Comparison of ENCODE assay signal across 10 mouse cellular contexts in genomic region chr7:44472961-44473646, GRCm38 (mm10). TPM values are rescaled to one million over a fixed set of nuclear protein-coding genes. Genes with fewer than 3 reads are reported as not detected.
DNase-seq lines count a peak whose midpoint lies in the region; ATAC-seq and TF ChIP-seq lines count a peak whose summit lies in the region.
"Had no signal": no experiment of that assay in that cellular context is flagged by ENCODE, and none has a peak within 500 bp of the region (broad histone marks: within the 10 kb centered on the region; RNA-seq: fewer than 3 reads in every experiment).

No protein-coding gene starts in this region.

- no peak overlapping the region for H3K9ac ChIP-seq in hindbrain, embryonic 12.5 days

- ATAC-seq in hindbrain, embryonic 12.5 days (ENCODE audit: low FRiP score) = no peak

- intact Hi-C loops in left cerebral cortex, adult 2 months (cut with DNase I) = no loop called here
- intact Hi-C loops in left cerebral cortex, postnatal 14 days (cut with DNase I) = no loop called here
- intact Hi-C loops in gastrocnemius, adult 2 months (cut with DNase I) = no loop called here

- no peak overlapping the region for H3K4me3 ChIP-seq in left cerebral cortex, adult 2 months
- peak overlapping the region; percentile 75 for H3K4me3 ChIP-seq in gastrocnemius, adult 2 months
- no peak overlapping the region for H3K4me3 ChIP-seq in hindbrain, embryonic 12.5 days

- H3K4me2 ChIP-seq in hindbrain, embryonic 12.5 days (replicated peaks) = no peak overlapping the region

- peak overlapping the region; percentile 83 for H3K27ac ChIP-seq in left cerebral cortex, adult 2 months
- H3K27ac ChIP-seq in gastrocnemius, adult 2 months = peak overlapping the region; percentile 90
- peak overlapping the region; percentile 66 for H3K27ac ChIP-seq in hindbrain, embryonic 12.5 days

- H3K9me3 ChIP-seq in hindbrain, embryonic 12.5 days (replicated peaks) = no peaks in the 10 kb centered on the region

- peaks cover 54% of the 10 kb centered on the region for H3K4me1 ChIP-seq in hindbrain, embryonic 12.5 days

- 63% methylated on average over 9 of the region's 9 CpGs for WGBS in hindbrain, embryonic 12.5 days

- H3K36me3 ChIP-seq in hindbrain, embryonic 12.5 days = no peaks in the 10 kb centered on the region

- peak in 1 of 2 experiments; percentile 9 for DNase-seq in left cerebral cortex, adult 2 months (ENCODE audit: extremely low spot score in 1 of 2, low spot score in 2 of 2)
- no peak for DNase-seq in left cerebral cortex, postnatal 14 days (ENCODE audit: low spot score in 2 of 2)
- DNase-seq in gastrocnemius, adult 2 months = peak; percentile 91
- peak; percentile 23 for DNase-seq in lung, postnatal 25 days (ENCODE audit: low spot score)
- DNase-seq in urinary bladder, postnatal 25 days (ENCODE audit: low spot score) = no peak
- no peak for DNase-seq in kidney, adult 9 months
- no peak for DNase-seq in adrenal gland, postnatal 4 days (ENCODE audit: low spot score in 2 of 2)

- TF ChIP-seq CTCF in left cerebral cortex, adult 2 months (IDR thresholded peaks at IDR 0.05) = no peak
- TF ChIP-seq CTCF in gastrocnemius, adult 2 months (IDR thresholded peaks at IDR 0.05) = no peak

- peaks cover 30% of the 10 kb centered on the region for H3K27me3 ChIP-seq in hindbrain, embryonic 12.5 days

RNA-seq across cellular contexts. Expression of gene Josd2, which starts 5.3 kb away (rescaled TPM):
- total RNA-seq in left cerebral cortex, adult 2 months (2021) = 10 to 100 TPM; 72.3 to 86.6 TPM
- 10 to 100 TPM; 60.6 to 63.2 TPM for total RNA-seq in left cerebral cortex, postnatal 14 days (2021)
- total RNA-seq in gastrocnemius, adult 2 months (2021) = 10 to 100 TPM; 51.0 to 57.0 TPM
- polyA plus RNA-seq in hindbrain, embryonic 12.5 days (2016; fragmentation: Nextera tagmentation; extraction: Ambion mirVana) = 60.5 and 65.1 TPM in 2 replicates
- total RNA-seq in adrenal gland, postnatal 4 days (2021) = 10 to 100 TPM; 40.3 to 48.1 TPM

RNA-seq across cellular contexts. Expression of gene Aspdh, which starts 7.9 kb away (rescaled TPM):
- 10 to 100 TPM in 1 of 2 experiments, 1 to 10 TPM in 1; 9.8 to 10.0 TPM for total RNA-seq in left cerebral cortex, adult 2 months (2021)
- total RNA-seq in left cerebral cortex, postnatal 14 days (2021) = 10 to 100 TPM; 11.2 to 13.4 TPM
- not detected for total RNA-seq in gastrocnemius, adult 2 months (2021)
- 1.3 and 3.9 TPM in 2 replicates for polyA plus RNA-seq in hindbrain, embryonic 12.5 days (2016; fragmentation: Nextera tagmentation; extraction: Ambion mirVana)
- 1 to 10 TPM; 3.2 to 6.2 TPM for total RNA-seq in adrenal gland, postnatal 4 days (2021)
- total RNA-seq: MEL; neutrophil, adult 5-6 weeks had no signal

RNA-seq across cellular contexts. Expression of gene Emc10, which starts 23.2 kb away (rescaled TPM):
- total RNA-seq in left cerebral cortex, adult 2 months (2021) = 100 to 1,000 TPM; 192 to 201 TPM
- 100 to 1,000 TPM; 145 to 164 TPM for total RNA-seq in left cerebral cortex, postnatal 14 days (2021)
- 10 to 100 TPM; 43.6 to 52.2 TPM for total RNA-seq in gastrocnemius, adult 2 months (2021)
- polyA plus RNA-seq in hindbrain, embryonic 12.5 days (2016; fragmentation: Nextera tagmentation; extraction: Ambion mirVana) = 134 and 142 TPM in 2 replicates
- 10 to 100 TPM; 84.1 to 90.2 TPM for total RNA-seq in adrenal gland, postnatal 4 days (2021)

RNA-seq across cellular contexts. Expression of gene Fam71e1, which starts 23.3 kb away (rescaled TPM):
- 10 to 100 TPM; 15.5 to 21.0 TPM for total RNA-seq in left cerebral cortex, adult 2 months (2021)
- total RNA-seq in left cerebral cortex, postnatal 14 days (2021) = 10 to 100 TPM; 26.5 to 32.5 TPM
- total RNA-seq in gastrocnemius, adult 2 months (2021) = 1 to 10 TPM; 2.4 to 5.5 TPM
- polyA plus RNA-seq in hindbrain, embryonic 12.5 days (2016; fragmentation: Nextera tagmentation; extraction: Ambion mirVana) = 25.2 and 26.0 TPM in 2 replicates
- 10 to 100 TPM; 21.6 to 22.7 TPM for total RNA-seq in adrenal gland, postnatal 4 days (2021)

RNA-seq across cellular contexts. Expression of gene Lrrc4b, which starts 44.3 kb away (rescaled TPM):
- total RNA-seq in left cerebral cortex, adult 2 months (2021) = 100 to 1,000 TPM; 278 to 294 TPM
- total RNA-seq in left cerebral cortex, postnatal 14 days (2021) = 100 to 1,000 TPM; 269 to 330 TPM
- total RNA-seq in gastrocnemius, adult 2 months (2021) = not detected
- polyA plus RNA-seq in hindbrain, embryonic 12.5 days (2016; fragmentation: Nextera tagmentation; extraction: Ambion mirVana) = 12.6 and 12.7 TPM in 2 replicates
- total RNA-seq in adrenal gland, postnatal 4 days (2021) = 10 to 100 TPM; 18.7 to 18.8 TPM
- total RNA-seq: neutrophil, adult 5-6 weeks had no signal

Comparison
In these comparisons a context has a peak if more than half of its experiments do, and no peak if none do; other contexts are left out.
1. DNase-seq: peak in gastrocnemius, adult 2 months (single experiment) and lung, postnatal 25 days (single experiment); none in left cerebral cortex, postnatal 14 days (0 of 2), urinary bladder, postnatal 25 days (single experiment), kidney, adult 9 months (single experiment) and adrenal gland, postnatal 4 days (0 of 2).
2. RNA of gene Aspdh, which starts 7.9 kb away (total RNA-seq): 11.2 to 13.4 TPM in left cerebral cortex, postnatal 14 days, 9.8 to 10.0 TPM in left cerebral cortex, adult 2 months and 3.2 to 6.2 TPM in adrenal gland, postnatal 4 days; not detected in gastrocnemius, adult 2 months; every median in the first group is over 4 times any median in the second.
3. Peak in every context shown above with its lines, with median percentiles within 50 percentile points of each other: H3K27ac ChIP-seq.